ENCODE assay signal across 10 mouse cellular contexts in genomic region chr1:135535256-135535655, GRCm38 (mm10).
DNase-seq lines count a peak whose midpoint lies in the region; ATAC-seq and TF ChIP-seq lines count a peak whose summit lies in the region.
"Had no signal": no experiment of that assay in that cellular context is flagged by ENCODE, and none has a peak within 500 bp of the region (broad histone marks: within the 10 kb centered on the region; RNA-seq: fewer than 3 reads in every experiment).

No protein-coding gene starts in this region.

- no peak for TF ChIP-seq CTCF in layer of hippocampus, adult 2 months (conservative IDR thresholded peaks at IDR 0.05)

- intact Hi-C loops in left cerebral cortex, postnatal 14 days (cut with DNase I), result no loop called here

- ATAC-seq in forebrain, embryonic 14.5 days, result no peak
- ATAC-seq: midbrain, embryonic 16.5 days had no signal

- 63% methylated on average over 4 of the region's 4 CpGs for WGBS in forebrain, embryonic 14.5 days

- H3K36me3 ChIP-seq in forebrain, embryonic 14.5 days (ENCODE audit: control insufficient read depth, insufficient read depth, low read length), result peaks cover 27% of the 10 kb centered on the region

- H3K27me3 ChIP-seq in forebrain, embryonic 14.5 days (replicated peaks; ENCODE audit: control insufficient read depth, insufficient read depth, low read length), result no peaks in the 10 kb centered on the region
- H3K27me3 ChIP-seq: hindbrain, embryonic 13.5 days had no signal

- no peak overlapping the region for H3K4me2 ChIP-seq in forebrain, embryonic 14.5 days (ENCODE audit: low read length)
- H3K4me2 ChIP-seq: hindbrain, embryonic 13.5 days had no signal

- H3K27ac ChIP-seq in layer of hippocampus, adult 2 months, result 0 out of 2 replicates have a peak overlapping the region, but pooled peaks have one; percentile 28
- no peak overlapping the region for H3K27ac ChIP-seq in forebrain, embryonic 14.5 days (ENCODE audit: low read depth, low read length)
- H3K27ac ChIP-seq: hindbrain, embryonic 13.5 days had no signal

- H3K9me3 ChIP-seq in forebrain, embryonic 14.5 days (replicated peaks; ENCODE audit: control insufficient read depth, low read length), result no peaks in the 10 kb centered on the region
- H3K9me3 ChIP-seq: hindbrain, embryonic 13.5 days had no signal

- H3K9ac ChIP-seq in forebrain, embryonic 14.5 days (ENCODE audit: low read length), result no peak overlapping the region
- H3K9ac ChIP-seq: hindbrain, embryonic 13.5 days had no signal

- no peak for DNase-seq in layer of hippocampus, adult 2 months (ENCODE audit: low spot score in 2 of 2)
- no peak for DNase-seq in layer of hippocampus, adult 18-20 months (ENCODE audit: low spot score in 2 of 2)
- peak; percentile 86 for DNase-seq in MN1 (ENCODE audit: low spot score)
- DNase-seq in heart, adult 9 months (ENCODE audit: low spot score in 2 of 2), result peak; percentile 68 to 70
- DNase-seq in lung, postnatal 14 days, result peak; percentile 67
- no peak for DNase-seq in left cerebral cortex, adult 18-20 months (ENCODE audit: low spot score in 2 of 2)
- no peak for DNase-seq in forebrain, embryonic 14.5 days (ENCODE audit: low spot score)
- no peak for DNase-seq in left cerebral cortex, postnatal 14 days (ENCODE audit: low spot score in 2 of 2)

- no peaks in the 10 kb centered on the region for H3K4me1 ChIP-seq in forebrain, embryonic 14.5 days (ENCODE audit: control insufficient read depth, insufficient read depth, low read length)

- no peak overlapping the region for H3K4me3 ChIP-seq in layer of hippocampus, adult 2 months
- H3K4me3 ChIP-seq in forebrain, embryonic 14.5 days (ENCODE audit: low read depth, low read length), result no peak overlapping the region
- H3K4me3 ChIP-seq: hindbrain, embryonic 13.5 days had no signal

Comparison
In these comparisons a context has a peak if more than half of its experiments do, and no peak if none do; other contexts are left out.
1. DNase-seq: peak in MN1 (single experiment), heart, adult 9 months (2 of 2) and lung, postnatal 14 days (single experiment); none in layer of hippocampus, adult 2 months (0 of 2), layer of hippocampus, adult 18-20 months (0 of 2), left cerebral cortex, adult 18-20 months (0 of 2), forebrain, embryonic 14.5 days (single experiment) and left cerebral cortex, postnatal 14 days (0 of 2).